31 mouse cellular contexts compared by ENCODE assay signal in genomic region chr11:80389885-80390284, GRCm38 (mm10).
"Had no signal": no experiment of that assay in that cellular context is flagged by ENCODE, and none has a peak within 500 bp of the region (broad histone marks: within the 10 kb centered on the region; RNA-seq: fewer than 3 reads in every experiment).

No protein-coding gene starts in this region.

- H3K27me3 ChIP-seq: limb, embryonic 12.5 days; limb, embryonic 13.5 days; limb, embryonic 15.5 days; liver, embryonic 12.5 days; liver, embryonic 13.5 days; liver, embryonic 15.5 days; lung, embryonic 15.5 days; megakaryocyte, embryonic 14.5 days; midbrain, embryonic 12.5 days; midbrain, embryonic 13.5 days; midbrain, embryonic 15.5 days; neural tube, embryonic 12.5 days; neural tube, embryonic 13.5 days had no signal

- H3K4me3 ChIP-seq: limb, embryonic 10.5 days; limb, embryonic 12.5 days; limb, embryonic 13.5 days; limb, embryonic 15.5 days; liver, embryonic 12.5 days; liver, embryonic 13.5 days; liver, embryonic 15.5 days; lung, embryonic 15.5 days; megakaryocyte, embryonic 14.5 days; midbrain, embryonic 10.5 days; midbrain, embryonic 12.5 days; midbrain, embryonic 13.5 days; midbrain, embryonic 15.5 days; myocyte; neural tube, embryonic 12.5 days; neural tube, embryonic 13.5 days had no signal

- H3K27ac ChIP-seq: limb, embryonic 10.5 days; limb, embryonic 12.5 days; limb, embryonic 13.5 days; limb, embryonic 15.5 days; liver, embryonic 12.5 days; liver, embryonic 13.5 days; liver, embryonic 14.5 days; liver, embryonic 15.5 days; lung, embryonic 15.5 days; macrophage; midbrain, embryonic 10.5 days; midbrain, embryonic 12.5 days; midbrain, embryonic 13.5 days; midbrain, embryonic 15.5 days; neural tube, embryonic 12.5 days; neural tube, embryonic 13.5 days had no signal

- H3K9me3 ChIP-seq: limb, embryonic 10.5 days; limb, embryonic 12.5 days; limb, embryonic 13.5 days; limb, embryonic 15.5 days; liver, embryonic 12.5 days; liver, embryonic 13.5 days; liver, embryonic 15.5 days; lung, embryonic 15.5 days; megakaryocyte, embryonic 14.5 days; midbrain, embryonic 10.5 days; midbrain, embryonic 12.5 days; midbrain, embryonic 13.5 days; midbrain, embryonic 15.5 days; neural tube, embryonic 12.5 days; neural tube, embryonic 13.5 days had no signal

- H3K9ac ChIP-seq: limb, embryonic 12.5 days; limb, embryonic 13.5 days; limb, embryonic 15.5 days; liver, embryonic 12.5 days; liver, embryonic 13.5 days; liver, embryonic 14.5 days; liver, embryonic 15.5 days; liver, postnatal 0 days; lung, embryonic 14.5 days; lung, embryonic 15.5 days; midbrain, embryonic 12.5 days; midbrain, embryonic 13.5 days; midbrain, embryonic 15.5 days; neural tube, embryonic 12.5 days; neural tube, embryonic 13.5 days had no signal

- ATAC-seq: liver, embryonic 12.5 days; liver, postnatal 0 days; lung, postnatal 0 days; midbrain, embryonic 13.5 days; midbrain, embryonic 15.5 days had no signal

- H3K4me2 ChIP-seq: limb, embryonic 12.5 days; limb, embryonic 13.5 days; limb, embryonic 15.5 days; liver, embryonic 11.5 days; liver, embryonic 12.5 days; liver, embryonic 13.5 days; liver, embryonic 15.5 days; lung, embryonic 14.5 days; lung, embryonic 15.5 days; midbrain, embryonic 12.5 days; midbrain, embryonic 13.5 days; midbrain, embryonic 15.5 days; neural tube, embryonic 12.5 days; neural tube, embryonic 13.5 days had no signal

- DNase-seq: left cerebral cortex, postnatal 4 days; liver; liver, embryonic 13.5 days; liver, postnatal 0 days; lung, adult 18-20 months; lung, adult 2 months; lung, embryonic 14.5 days; lung, postnatal 10 days; lung, postnatal 14 days; lung, postnatal 36 days; lung, postnatal 4 days; midbrain, embryonic 14.5 days had no signal
